Mouse (Mus musculus) stomach, postnatal 0 days (tissue): ENCODE data around the gene Ttn.

Experiments used
- CTCF ChIP-seq: IDR thresholded peaks from 2 replicates; pipeline ENCODE4 v1.5.1; 2016; ENCODE audit warnings: antibody characterized with exemption, low read depth, mild to moderate bottlenecking, moderate library complexity
- EP300 ChIP-seq: optimal IDR thresholded peaks from 2 replicates; pipeline ENCODE3; 2016; ENCODE audit warnings: antibody characterized with exemption

DNA sequence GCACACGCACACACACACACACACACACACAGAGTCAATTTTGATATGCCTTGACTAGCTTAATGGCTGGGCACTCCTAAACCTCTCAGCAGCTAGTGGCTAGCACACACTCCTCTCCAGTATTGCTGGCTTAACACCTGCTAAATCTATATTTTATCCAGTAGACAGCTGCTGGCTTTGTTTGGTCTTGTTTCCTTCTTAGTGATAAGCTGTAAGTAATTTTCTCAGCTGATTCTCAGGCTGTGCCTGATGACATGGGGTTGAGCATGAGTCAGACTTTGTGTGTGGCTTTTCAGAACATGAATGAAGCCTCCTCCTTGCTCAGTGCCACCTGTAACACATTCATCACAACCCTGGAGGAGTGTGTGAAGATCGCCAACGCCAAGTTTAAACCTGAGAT is 295.4 kb downstream of the Ttn start:
- TF ChIP-seq CTCF (no peak), EP300 (no peak)
